Mouse (Mus musculus) limb, embryonic 13.5 days (tissue): ENCODE data around the gene B230118H07Rik. TPM values are rescaled to one million over a fixed set of nuclear protein-coding genes. Genes with fewer than 3 reads are reported as not detected.
"Not testable (repeated sequence)": the region's sequence is repeated elsewhere in the genome, so short reads cannot be mapped to it uniquely, and the experiment has no call there.

ENCODE experiments used
- ATAC-seq: fragments of 200-750 bp; cut with Nextera tagmentation; 2 replicates; pipeline ENCODE4 v1.8.0; 2017; ENCODE audit warnings: low read depth, moderate number of reproducible peaks, moderate TSS enrichment; ENCODE audit not compliant: low FRiP score
- H3K27ac ChIP-seq: fragments of 300-500 bp; sonication (generic); 2 replicates; pipeline ENCODE4 v1.5.1; 2015; ENCODE audit warnings: inconsistent platforms, mild to moderate bottlenecking, moderate library complexity
- H3K27me3 ChIP-seq: fragments of 300-500 bp; sonication (generic); 2 replicates; pipeline ENCODE4 v1.6.1; 2015; ENCODE audit warnings: mild to moderate bottlenecking, inconsistent platforms
- H3K36me3 ChIP-seq: fragments of 300-500 bp; sonication (generic); 2 replicates; pipeline ENCODE4 v1.6.1; 2015; ENCODE audit warnings: inconsistent platforms, mild to moderate bottlenecking, moderate library complexity
- H3K4me1 ChIP-seq: fragments of 300-500 bp; sonication (generic); 2 replicates; pipeline ENCODE4 v1.6.1; 2015; ENCODE audit warnings: inconsistent platforms
- H3K4me2 ChIP-seq: fragments of 300-500 bp; sonication (generic); replicated peaks from 2 replicates; pipeline ENCODE4 v1.6.1; 2015; ENCODE audit warnings: inconsistent platforms, mild to moderate bottlenecking, moderate library complexity
- H3K4me3 ChIP-seq: fragments of 300-500 bp; sonication (generic); 2 replicates; pipeline ENCODE4 v1.5.1; 2015; ENCODE audit warnings: moderate library complexity, mild to moderate bottlenecking, inconsistent platforms
- H3K9ac ChIP-seq: fragments of 300-500 bp; sonication (generic); 2 replicates; pipeline ENCODE4 v1.6.1; 2015; ENCODE audit warnings: mild to moderate bottlenecking, inconsistent platforms
- H3K9me3 ChIP-seq: fragments of 300-500 bp; sonication (generic); 2 replicates; pipeline ENCODE4 v1.6.1; 2016; ENCODE audit warnings: inconsistent platforms
- WGBS: fragments of 180-500 bp; shearing (Covaris S2); methylation state at CpG from one replicate; pipeline ENCODE4 v1.1.7; 2015; 5-methylcytosine and 5-hydroxymethylcytosine counted together
- polyA plus RNA-seq: library from polyadenylated mRNA; unstranded; fragments of >200 nt; fragmentation: Nextera tagmentation; extraction: Ambion mirVana; gene quantifications from 2 replicates; pipeline ENCODE4 v1.2.1, GENCODE M21; 2015

Gene B230118H07Rik
- polyA plus RNA-seq, 1 experiment from 2014 or later: 63.0 TPM

- WGBS: 32% methylated on average over 8 of the region's 8 CpGs
- no peaks in the 10 kb centered on the region for H3K27me3 ChIP-seq
- H3K4me3 ChIP-seq: no peak overlapping the region
- no peaks in the 10 kb centered on the region for H3K36me3 ChIP-seq
- no peak overlapping the region for H3K9ac ChIP-seq
- ATAC-seq: peak; percentile 59; the same call in 1 of the 2 replicates
- H3K4me1 ChIP-seq: no peaks in the 10 kb centered on the region
- no peak overlapping the region for H3K27ac ChIP-seq
- no peak overlapping the region for H3K4me2 ChIP-seq
- no peaks in the 10 kb centered on the region for H3K9me3 ChIP-seq
These were observed 105.5 kb downstream of the B230118H07Rik start for GRCm38 (mm10) chr2:101543704-101544417.

DNA sequence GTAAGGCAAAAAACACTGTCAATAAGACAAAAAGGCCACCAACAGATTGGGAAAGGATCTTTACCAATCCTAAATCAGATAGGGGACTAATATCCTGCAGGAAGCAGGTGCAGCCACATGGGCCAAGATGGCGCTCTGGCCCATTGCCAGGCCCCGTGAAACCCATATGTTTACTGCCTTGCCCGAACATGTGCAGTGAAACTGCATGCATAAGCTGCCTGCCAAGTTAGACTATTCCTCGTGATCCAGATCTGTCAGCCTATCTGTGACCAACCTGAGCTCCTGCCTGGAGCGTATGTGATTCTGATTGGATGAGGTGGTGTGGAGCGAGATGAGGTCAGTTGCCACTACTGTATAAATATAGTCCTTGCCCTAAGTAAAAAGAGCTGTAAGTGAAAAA lies 112.4 kb downstream of the B230118H07Rik start:
- not testable (repeated sequence) for H3K9ac ChIP-seq, H3K4me2 ChIP-seq, H3K36me3 ChIP-seq, H3K27me3 ChIP-seq, ATAC-seq, H3K4me1 ChIP-seq, H3K9me3 ChIP-seq, H3K4me3 ChIP-seq, H3K27ac ChIP-seq
- WGBS: 72% methylated on average over 6 of the region's 6 CpGs

- Histone ChIP-seq H3K4me2 (no peak overlapping the region), H3K4me3 (no peak overlapping the region), H3K27me3 (no peaks in the 10 kb centered on the region), H3K9ac (no peak overlapping the region), H3K27ac (no peak overlapping the region), H3K36me3 (no peaks in the 10 kb centered on the region), H3K4me1 (no peaks in the 10 kb centered on the region), H3K9me3 (no peaks in the 10 kb centered on the region)
- WGBS: 67% methylated on average over 2 of the region's 2 CpGs
- ATAC-seq: no peak
These were observed 115.6 kb downstream of the B230118H07Rik start for GRCm38 (mm10) chr2:101533741-101534140.

GRCm38 (mm10) chr2:101525503-101526381 lies 123.6 kb downstream of the B230118H07Rik start:
- H3K27me3 ChIP-seq: no peaks in the 10 kb centered on the region
- H3K4me3 ChIP-seq: no peak overlapping the region
- H3K27ac ChIP-seq: no peak overlapping the region
- H3K9ac ChIP-seq: no peak overlapping the region
- H3K4me2 ChIP-seq: no peak overlapping the region
- no peaks in the 10 kb centered on the region for H3K9me3 ChIP-seq
- no peaks in the 10 kb centered on the region for H3K36me3 ChIP-seq
- 72% methylated on average over 6 of the region's 6 CpGs for WGBS
- ATAC-seq: no peak
- no peaks in the 10 kb centered on the region for H3K4me1 ChIP-seq

- Histone ChIP-seq H3K4me3 (no peak overlapping the region), H3K4me2 (no peak overlapping the region), H3K4me1 (no peaks in the 10 kb centered on the region), H3K27ac (no peak overlapping the region), H3K9ac (no peak overlapping the region), H3K27me3 (no peaks in the 10 kb centered on the region), H3K9me3 (no peaks in the 10 kb centered on the region), H3K36me3 (no peaks in the 10 kb centered on the region)
- ATAC-seq: no peak
- 85% methylated on average over 4 of the region's 4 CpGs for WGBS
These were observed 124.2 kb downstream of the B230118H07Rik start for GRCm38 (mm10) chr2:101525091-101525490.

GRCm38 (mm10) chr2:101520503-101520902 lies 128.8 kb downstream of the B230118H07Rik start:
- 86% methylated on average over 1 of the region's 1 CpGs for WGBS
- H3K27me3 ChIP-seq: no peaks in the 10 kb centered on the region
- H3K4me2 ChIP-seq: no peak overlapping the region
- ATAC-seq: no peak
- H3K9me3 ChIP-seq: no peaks in the 10 kb centered on the region
- H3K4me1 ChIP-seq: no peaks in the 10 kb centered on the region
- H3K4me3 ChIP-seq: no peak overlapping the region
- H3K27ac ChIP-seq: no peak overlapping the region
- H3K9ac ChIP-seq: no peak overlapping the region
- H3K36me3 ChIP-seq: no peaks in the 10 kb centered on the region

DNA sequence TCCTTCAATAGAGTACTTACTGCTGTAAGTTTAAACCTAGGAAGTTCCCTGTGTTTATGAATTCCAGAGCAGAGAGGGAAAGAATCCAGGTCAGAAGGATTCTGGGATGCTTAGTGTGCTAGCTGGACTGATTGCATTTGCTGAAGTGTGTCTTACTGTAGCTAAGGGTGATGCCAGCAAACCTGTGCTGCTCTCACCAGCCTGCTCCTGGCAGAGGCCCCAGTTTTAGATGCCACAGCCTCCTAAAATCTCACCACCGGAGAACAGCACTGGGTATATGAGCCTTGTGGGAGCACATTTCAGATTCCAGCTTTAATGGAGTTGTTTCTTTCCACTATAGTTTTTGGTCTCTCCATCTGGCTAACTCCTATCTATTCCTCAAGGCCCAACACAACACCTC lies 129.4 kb downstream of the B230118H07Rik start:
- WGBS: 65% methylated on average over 1 of the region's 1 CpGs
- H3K27ac ChIP-seq: no peak overlapping the region
- H3K4me1 ChIP-seq: no peaks in the 10 kb centered on the region
- no peaks in the 10 kb centered on the region for H3K9me3 ChIP-seq
- H3K4me2 ChIP-seq: no peak overlapping the region
- H3K27me3 ChIP-seq: no peaks in the 10 kb centered on the region
- H3K36me3 ChIP-seq: no peaks in the 10 kb centered on the region
- H3K4me3 ChIP-seq: no peak overlapping the region
- no peak overlapping the region for H3K9ac ChIP-seq
- ATAC-seq: peak; percentile 28; the same call in 1 of the 2 replicates

Other genes with a start within 250 kb of the B230118H07Rik start
- not detected in 2 replicates for gene Rag2, start 24.8 kb downstream of the B230118H07Rik start, polyA plus RNA-seq
- gene Rag1, start within 50 bp of the B230118H07Rik start, polyA plus RNA-seq: 0.17 and 0.19 TPM in 2 replicates
- gene Traf6, start 28.9 kb upstream of the B230118H07Rik start, polyA plus RNA-seq: 8.0 and 9.3 TPM in 2 replicates
- gene Prr5l, start 233.5 kb upstream of the B230118H07Rik start, polyA plus RNA-seq: 30.2 and 39.6 TPM in 2 replicates
- gene Commd9, start 236.7 kb upstream of the B230118H07Rik start, polyA plus RNA-seq: 62.6 and 66.2 TPM in 2 replicates